Mouse (Mus musculus): ENCODE data around the gene Asap2. TPM values are rescaled to one million over a fixed set of nuclear protein-coding genes. Genes with fewer than 3 reads are reported as not detected.

Gene Asap2
- polyA plus RNA-seq, 1 experiment: 13.9 TPM

GRCm38 (mm10) chr12:21306721-21307120 is 316.5 kb downstream of the Asap2 start:
- Histone ChIP-seq H3K4me1 (ENCODE audit: control insufficient read depth, insufficient read depth, low read length) (no peaks in the 10 kb centered on the region), H3K9ac (ENCODE audit: low read depth, poor library complexity, severe bottlenecking) (no peak overlapping the region), H3K27ac (ENCODE audit: insufficient read depth, low read length) (no peak overlapping the region), H3K4me3 (ENCODE audit: low read depth, low read length) (no peak overlapping the region), H3K9me3 (replicated peaks; ENCODE audit: control insufficient read depth, insufficient read depth, low read length, poor library complexity, severe bottlenecking) (no peaks in the 10 kb centered on the region), H3K36me3 (ENCODE audit: control insufficient read depth, insufficient read depth, low read length, poor library complexity, severe bottlenecking) (peaks cover 59% of the 10 kb centered on the region), H3K27me3 (ENCODE audit: control insufficient read depth, insufficient read depth, low read length, poor library complexity, severe bottlenecking) (no peaks in the 10 kb centered on the region)
- TF ChIP-seq POLR2A (IDR thresholded peaks at IDR 0.05; ENCODE audit: insufficient read depth, low read length) (no peak), EP300 (IDR thresholded peaks at IDR 0.05; ENCODE audit: insufficient read depth, low read depth, low read length) (no peak), CTCF (IDR thresholded peaks at IDR 0.05; ENCODE audit: low read depth, low read length) (no peak)

GRCm38 (mm10) chr12:21312201-21312600 is 321.9 kb downstream of the Asap2 start:
- H3K27me3 ChIP-seq (ENCODE audit: control insufficient read depth, insufficient read depth, low read length, poor library complexity, severe bottlenecking): no peaks in the 10 kb centered on the region
- H3K4me3 ChIP-seq (ENCODE audit: low read depth, low read length): no peak overlapping the region
- TF ChIP-seq POLR2A (IDR thresholded peaks at IDR 0.05; ENCODE audit: insufficient read depth, low read length): no peak
- TF ChIP-seq EP300 (IDR thresholded peaks at IDR 0.05; ENCODE audit: insufficient read depth, low read depth, low read length): no peak
- no peak for TF ChIP-seq CTCF (IDR thresholded peaks at IDR 0.05; ENCODE audit: low read depth, low read length)
- no peak overlapping the region for H3K27ac ChIP-seq (ENCODE audit: insufficient read depth, low read length)
- no peaks in the 10 kb centered on the region for H3K9me3 ChIP-seq (replicated peaks; ENCODE audit: control insufficient read depth, insufficient read depth, low read length, poor library complexity, severe bottlenecking)
- H3K9ac ChIP-seq (ENCODE audit: low read depth, poor library complexity, severe bottlenecking): no peak overlapping the region
- H3K4me1 ChIP-seq (ENCODE audit: control insufficient read depth, insufficient read depth, low read length): no peaks in the 10 kb centered on the region
- H3K36me3 ChIP-seq (ENCODE audit: control insufficient read depth, insufficient read depth, low read length, poor library complexity, severe bottlenecking): peaks cover 44% of the 10 kb centered on the region

GRCm38 (mm10) chr12:21315923-21316868 is 325.9 kb downstream of the Asap2 start, which contains the start of gene Iah1:
TSS of gene Iah1 (plus strand) at chr12:21316389.
- Histone ChIP-seq H3K27ac (ENCODE audit: insufficient read depth, low read length) (no peak within 1 kb of the TSS), H3K4me3 (ENCODE audit: low read depth, low read length) (peak within 1 kb of the TSS; percentile 67), H3K4me1 (ENCODE audit: control insufficient read depth, insufficient read depth, low read length) (no peaks in the 10 kb centered on the region), H3K9ac (ENCODE audit: low read depth, poor library complexity, severe bottlenecking) (peak within 1 kb of the TSS; percentile 55), H3K9me3 (replicated peaks; ENCODE audit: control insufficient read depth, insufficient read depth, low read length, poor library complexity, severe bottlenecking) (no peaks in the 10 kb centered on the region), H3K36me3 (ENCODE audit: control insufficient read depth, insufficient read depth, low read length, poor library complexity, severe bottlenecking) (peaks cover 16% of the 10 kb centered on the region), H3K27me3 (ENCODE audit: control insufficient read depth, insufficient read depth, low read length, poor library complexity, severe bottlenecking) (no peaks in the 10 kb centered on the region)
- TF ChIP-seq POLR2A (IDR thresholded peaks at IDR 0.05; ENCODE audit: insufficient read depth, low read length) (peak; percentile 90), EP300 (IDR thresholded peaks at IDR 0.05; ENCODE audit: insufficient read depth, low read depth, low read length) (no peak)

GRCm38 (mm10) chr12:21316869-21317265 is 326.6 kb downstream of the Asap2 start:
- H3K4me1 ChIP-seq (ENCODE audit: control insufficient read depth, insufficient read depth, low read length): no peaks in the 10 kb centered on the region
- H3K9me3 ChIP-seq (replicated peaks; ENCODE audit: control insufficient read depth, insufficient read depth, low read length, poor library complexity, severe bottlenecking): no peaks in the 10 kb centered on the region
- peak overlapping the region; percentile 67; the same call in 1 of the 2 replicates for H3K4me3 ChIP-seq (ENCODE audit: low read depth, low read length)
- no peaks in the 10 kb centered on the region for H3K27me3 ChIP-seq (ENCODE audit: control insufficient read depth, insufficient read depth, low read length, poor library complexity, severe bottlenecking)
- H3K9ac ChIP-seq (ENCODE audit: low read depth, poor library complexity, severe bottlenecking): peak overlapping the region; percentile 55
- no peak overlapping the region for H3K27ac ChIP-seq (ENCODE audit: insufficient read depth, low read length)
- peaks cover 16% of the 10 kb centered on the region for H3K36me3 ChIP-seq (ENCODE audit: control insufficient read depth, insufficient read depth, low read length, poor library complexity, severe bottlenecking)
- TF ChIP-seq POLR2A (IDR thresholded peaks at IDR 0.05; ENCODE audit: insufficient read depth, low read length) (no peak), EP300 (IDR thresholded peaks at IDR 0.05; ENCODE audit: insufficient read depth, low read depth, low read length) (no peak), CTCF (IDR thresholded peaks at IDR 0.05; ENCODE audit: low read depth, low read length) (no peak)

- Histone ChIP-seq H3K9ac (ENCODE audit: low read depth, poor library complexity, severe bottlenecking) (no peak overlapping the region), H3K4me1 (ENCODE audit: control insufficient read depth, insufficient read depth, low read length) (no peaks in the 10 kb centered on the region), H3K27ac (ENCODE audit: insufficient read depth, low read length) (no peak overlapping the region), H3K9me3 (replicated peaks; ENCODE audit: control insufficient read depth, insufficient read depth, low read length, poor library complexity, severe bottlenecking) (no peaks in the 10 kb centered on the region), H3K27me3 (ENCODE audit: control insufficient read depth, insufficient read depth, low read length, poor library complexity, severe bottlenecking) (no peaks in the 10 kb centered on the region), H3K36me3 (ENCODE audit: control insufficient read depth, insufficient read depth, low read length, poor library complexity, severe bottlenecking) (peaks cover 17% of the 10 kb centered on the region), H3K4me3 (ENCODE audit: low read depth, low read length) (no peak overlapping the region)
- TF ChIP-seq EP300 (IDR thresholded peaks at IDR 0.05; ENCODE audit: insufficient read depth, low read depth, low read length) (no peak), CTCF (IDR thresholded peaks at IDR 0.05; ENCODE audit: low read depth, low read length) (peak; percentile 82)
These were observed 328.1 kb downstream of the Asap2 start for GRCm38 (mm10) chr12:21318143-21318895.

All from ES-Bruce4 (cell line).